Mouse (Mus musculus) heart, adult 2 months (tissue): Measurements from ENCODE around the gene Acads. TPM values are rescaled to one million over a fixed set of nuclear protein-coding genes. Genes with fewer than 3 reads are reported as not detected.
A peak's percentile ranks its signal among the peaks of the same experiment; 100 is the strongest.

Experiments used
- DNase-seq, 2 experiments: peaks; one replicate each; pipeline ENCODE4 v3.0.0; 2021
- H3K27ac ChIP-seq: fragments of 200-600 bp; 2 replicates; pipeline ENCODE4 v1.8.1; 2022
- H3K27me3 ChIP-seq: fragments of 200-500 bp; 2 replicates; pipeline ENCODE4 v1.6.1; 2012; ENCODE audit warnings: mild to moderate bottlenecking, low read length, inconsistent platforms, mixed read lengths; ENCODE audit not compliant: control insufficient read depth, insufficient read depth
- H3K36me3 ChIP-seq: fragments of 200-500 bp; 2 replicates; pipeline ENCODE4 v1.6.1; 2012; ENCODE audit warnings: low read length, inconsistent platforms; ENCODE audit not compliant: control insufficient read depth, insufficient read depth
- H3K4me1 ChIP-seq: fragments of 200-500 bp; 2 replicates; pipeline ENCODE4 v1.6.1; 2011; ENCODE audit warnings: low read length; ENCODE audit not compliant: control insufficient read depth, insufficient read depth
- H3K4me3 ChIP-seq: fragments of 200-600 bp; 2 replicates; pipeline ENCODE4 v1.8.1; 2022
- H3K79me2 ChIP-seq: fragments of 200-500 bp; replicated peaks from 2 replicates; pipeline ENCODE4 v1.6.1; 2012; ENCODE audit warnings: mild to moderate bottlenecking, inconsistent platforms, low read length, moderate library complexity, mixed read lengths; ENCODE audit not compliant: control insufficient read depth, insufficient read depth
- H3K9ac ChIP-seq: fragments of 200-500 bp; 2 replicates; pipeline ENCODE4 v1.6.1; 2012; ENCODE audit warnings: low read depth, mild to moderate bottlenecking, control low read depth, inconsistent platforms, low read length, mixed read lengths
- CTCF ChIP-seq: fragments of 200-600 bp; IDR thresholded peaks from 2 replicates; pipeline ENCODE4 v1.8.1; 2022; ENCODE audit warnings: antibody characterized with exemption, mild to moderate bottlenecking, moderate library complexity
- EP300 ChIP-seq: fragments of 200-500 bp; IDR thresholded peaks from 2 replicates; pipeline ENCODE4 v1.6.1; 2011; ENCODE audit warnings: low read depth, low read length, control low read depth; ENCODE audit not compliant: insufficient read depth
- POLR2A ChIP-seq: fragments of 200-500 bp; IDR thresholded peaks from 2 replicates; pipeline ENCODE4 v1.6.1; 2011; ENCODE audit warnings: mild to moderate bottlenecking, low read depth, low read length, control low read depth; ENCODE audit not compliant: insufficient read depth
- WGBS: fragments of 180-500 bp; shearing (Covaris S2); methylation state at CpG from one replicate; pipeline ENCODE4 v1.1.7; 2018; 5-methylcytosine and 5-hydroxymethylcytosine counted together
- intact Hi-C: fragments of 180-260 bp; cut with DNase I; formaldehyde crosslinking; loops from one replicate; pipeline ENCODE4 v1.15.1; 2025
- polyA plus RNA-seq: library from polyadenylated mRNA; depleted of rRNA; stranded (reverse); fragments of >200 nt; gene quantifications from 2 replicates; pipeline ENCODE4 v1.2.3, GENCODE M21; 2012
- total RNA-seq, 2 experiments: library from RNA; stranded (reverse); gene quantifications; 2 replicates each; pipeline ENCODE4 v1.2.3; 2021

Acads gene
- total and polyA plus RNA-seq, 3 experiments: 199 to 256 (median 228) TPM

GRCm38 (mm10) chr5:115133358-115134066 is 14.4 kb upstream of the Acads start:
- peak overlapping the region; percentile 85 for H3K27ac ChIP-seq

DNA sequence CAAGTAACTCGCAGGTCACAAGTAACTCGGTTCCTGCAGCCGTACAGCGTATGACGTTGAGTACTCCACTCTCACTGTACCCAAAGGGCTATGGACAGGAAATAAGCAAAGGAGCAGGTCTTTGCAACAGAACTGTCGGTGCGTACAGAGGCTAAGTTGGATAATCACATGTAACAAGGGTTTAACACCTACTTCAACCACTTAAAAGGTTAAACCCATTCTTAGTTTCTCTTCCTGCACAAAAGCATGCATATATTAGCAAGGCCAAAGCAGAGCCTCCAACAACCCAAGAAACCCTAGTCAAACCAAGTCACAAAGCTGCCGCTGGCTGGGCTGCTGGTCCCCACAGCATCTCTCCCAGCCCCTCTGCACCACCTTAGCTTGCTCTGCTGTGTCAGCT is 13.3 kb upstream of the Acads start:
- WGBS: 82% methylated on average over 8 of the region's 8 CpGs
- intact Hi-C loops: no loop called here
- H3K9ac ChIP-seq: no peak overlapping the region
- peaks cover 2% of the 10 kb centered on the region for H3K4me1 ChIP-seq
- peaks cover 3% of the 10 kb centered on the region; the same call in 1 of the 2 replicates for H3K79me2 ChIP-seq
- no peak for DNase-seq
- no peaks in the 10 kb centered on the region for H3K36me3 ChIP-seq
- no peak overlapping the region for H3K4me3 ChIP-seq
- H3K27ac ChIP-seq: no peak overlapping the region; the same call in 1 of the 2 replicates
- no peak for TF ChIP-seq CTCF
- no peak for TF ChIP-seq POLR2A
- H3K27me3 ChIP-seq: no peaks in the 10 kb centered on the region

More at GRCm38 (mm10) chr5:115133358-115134066, 14.4 kb upstream of the Acads start:
- H3K27me3 ChIP-seq: no peaks in the 10 kb centered on the region
- intact Hi-C loops: no loop called here
- H3K4me1 ChIP-seq: peaks cover 2% of the 10 kb centered on the region
- H3K9ac ChIP-seq: peak overlapping the region; percentile 27; the same call in 1 of the 2 replicates
- 31% methylated on average over 6 of the region's 6 CpGs for WGBS
- TF ChIP-seq CTCF (no peak), POLR2A (no peak), EP300 (no peak)
- peaks cover 3% of the 10 kb centered on the region; the same call in 1 of the 2 replicates for H3K79me2 ChIP-seq
- H3K36me3 ChIP-seq: no peaks in the 10 kb centered on the region
- DNase-seq: peak in 1 of 2 experiments; percentile 39
- H3K4me3 ChIP-seq: peak overlapping the region; percentile 86

- no peaks in the 10 kb centered on the region for H3K36me3 ChIP-seq
- no peaks in the 10 kb centered on the region for H3K27me3 ChIP-seq
- H3K27ac ChIP-seq: no peak overlapping the region
- no peak for DNase-seq
- no peak overlapping the region for H3K9ac ChIP-seq
- intact Hi-C loops: loop anchor here (10.0 kb wide), 1 partner anchor 215 kb away; the partner anchor contains the start of genes Cox6a1, Gatc and Triap1
- TF ChIP-seq POLR2A: no peak
- TF ChIP-seq CTCF: peak; percentile 47
- peaks cover 3% of the 10 kb centered on the region; the same call in 1 of the 2 replicates for H3K79me2 ChIP-seq
- peaks cover 3% of the 10 kb centered on the region for H3K4me1 ChIP-seq
- 84% methylated on average over 6 of the region's 6 CpGs for WGBS
- H3K4me3 ChIP-seq: no peak overlapping the region
Measured at GRCm38 (mm10) chr5:115129328-115129727, 10.2 kb upstream of the Acads start.

GRCm38 (mm10) chr5:115127421-115128179 is 8.5 kb upstream of the Acads start:
- Histone ChIP-seq H3K27ac (no peak overlapping the region), H3K27me3 (no peaks in the 10 kb centered on the region), H3K36me3 (no peaks in the 10 kb centered on the region), H3K79me2 (no peaks in the 10 kb centered on the region), H3K4me1 (peaks cover 2% of the 10 kb centered on the region), H3K4me3 (no peak overlapping the region), H3K9ac (no peak overlapping the region)
- WGBS: 93% methylated on average over 22 of the region's 22 CpGs
- DNase-seq: peak in 1 of 2 experiments; percentile 18
- intact Hi-C loops: loop anchor here (10.0 kb wide), 1 partner anchor 217 kb away; the partner anchor contains the start of genes Cox6a1, Gatc and Triap1
- no peak for TF ChIP-seq EP300
- no peak for TF ChIP-seq POLR2A
- no peak for TF ChIP-seq CTCF

- DNase-seq: peak in 1 of 2 experiments; percentile 18
- H3K27me3 ChIP-seq: no peaks in the 10 kb centered on the region
- no peaks in the 10 kb centered on the region for H3K36me3 ChIP-seq
- peaks cover 2% of the 10 kb centered on the region for H3K4me1 ChIP-seq
- H3K9ac ChIP-seq: no peak overlapping the region
- no peak overlapping the region for H3K4me3 ChIP-seq
- TF ChIP-seq POLR2A (no peak), CTCF (no peak), EP300 (no peak)
- H3K79me2 ChIP-seq: no peaks in the 10 kb centered on the region
- H3K27ac ChIP-seq: no peak overlapping the region; the same call in 1 of the 2 replicates
- 85% methylated on average over 28 of the region's 28 CpGs for WGBS
- intact Hi-C loops: loop anchor here (10.0 kb wide), 1 partner anchor 218 kb away; the partner anchor contains the start of genes Cox6a1, Gatc and Triap1
Measured at GRCm38 (mm10) chr5:115126578-115127312, 7.6 kb upstream of the Acads start.
